Mouse (Mus musculus) thymus, adult 2 months (tissue): Measurements from ENCODE around the gene Hist1h1c.

ENCODE experiments used
- CTCF ChIP-seq: fragments of 200-500 bp; IDR thresholded peaks from 2 replicates; pipeline ENCODE4 v1.5.1; 2012; ENCODE audit warnings: mild to moderate bottlenecking, control low read depth, low read length, moderate library complexity, borderline replicate concordance; ENCODE audit not compliant: control insufficient read depth, poor library complexity, insufficient read depth; ENCODE audit errors: extremely low read depth
- POLR2A ChIP-seq: fragments of 200-500 bp; IDR thresholded peaks from 2 replicates; pipeline ENCODE4 v1.6.1; 2012; ENCODE audit warnings: mild to moderate bottlenecking, low read length, control low read depth, moderate library complexity; ENCODE audit not compliant: control insufficient read depth, poor library complexity, insufficient read depth; ENCODE audit errors: extremely low read depth

- TF ChIP-seq CTCF = no peak
- no peak for TF ChIP-seq POLR2A
Observed at GRCm38 (mm10) chr13:23732156-23732804, 6.3 kb upstream of the Hist1h1c start.
